Mouse (Mus musculus) layer of hippocampus, postnatal 14 days (tissue): ENCODE data around the gene Cluap1. TPM values are rescaled to one million over a fixed set of nuclear protein-coding genes. Genes with fewer than 3 reads are reported as not detected.

ENCODE experiments used
- DNase-seq, 2 experiments: peaks; one replicate each; pipeline ENCODE4 v3.0.0; 2021 to 2022; ENCODE audit warnings: low spot score in 2 of 2, mixed read lengths in 1 of 2
- long read RNA-seq, 2 experiments: library from polyadenylated mRNA; stranded (forward); transcript quantifications; one replicate each; pipeline ENCODE4 v2.0.0; 2021
- total RNA-seq, 2 experiments: library from RNA; stranded (reverse); gene quantifications; 2 replicates each; pipeline ENCODE4 v1.2.3; 2021

Gene Cluap1
- total RNA-seq = 10 to 100 TPM; 28.7 to 30.5 TPM
- long read RNA-seq, experiment 1, transcript Cluap1-201 (12 exons, 1,779 nt) = major isoform, 7 of 18 reads
- long read RNA-seq, experiment 1, partial matches to known transcripts = 0 of 18 reads
- long read RNA-seq, experiment 1, other reads (novel, unspliced or antisense) = 11 of 18 reads
- long read RNA-seq, experiment 2, transcript Cluap1-201 (12 exons, 1,779 nt) = major isoform, 17 of 35 reads
- long read RNA-seq, experiment 2, partial matches to known transcripts = 4 of 35 reads
- long read RNA-seq, experiment 2, other reads (novel, unspliced or antisense) = 14 of 35 reads

GRCm38 (mm10) chr16:3908537-3909111 lies at the start of gene Cluap1, which contains the start of gene 1700037C18Rik:
Cluap1 (plus strand) TSS chr16:3908801.
1700037C18Rik (minus strand) TSS chr16:3908689.
- DNase-seq = peak; percentile 95 to 96

GRCm38 (mm10) chr16:3859254-3859653 lies 49.3 kb upstream of the Cluap1 start:
- DNase-seq = no peak

GRCm38 (mm10) chr16:3871815-3872214 lies 36.8 kb upstream of the Cluap1 start:
- DNase-seq = no peak

GRCm38 (mm10) chr16:3872216-3873047 lies 36.2 kb upstream of the Cluap1 start, which contains the start of gene Naa60:
Naa60 (plus strand) TSS chr16:3872375.
- peak; percentile 81 to 92 for DNase-seq

GRCm38 (mm10) chr16:3876346-3876745 lies 32.3 kb upstream of the Cluap1 start:
- DNase-seq = no peak

- peak; percentile 93 to 95 for DNase-seq
These were observed 24.2 kb upstream of the Cluap1 start, which contains the start of the genes Zfp597 and Gm20695 for GRCm38 (mm10) chr16:3884201-3885064. Zfp597 (minus strand) TSS chr16:3884561. Gm20695 (plus strand) TSS chr16:3884648.

GRCm38 (mm10) chr16:3885065-3885670 lies 23.4 kb upstream of the Cluap1 start:
- DNase-seq = no peak

- DNase-seq = no peak
These were observed 16.8 kb upstream of the Cluap1 start for GRCm38 (mm10) chr16:3891621-3892295.

- no peak for DNase-seq
These were observed 14.9 kb upstream of the Cluap1 start for GRCm38 (mm10) chr16:3893739-3894138.

- no peak for DNase-seq
These were observed 13.3 kb upstream of the Cluap1 start for GRCm38 (mm10) chr16:3895173-3895792.

- DNase-seq = no peak
These were observed 12.6 kb upstream of the Cluap1 start for GRCm38 (mm10) chr16:3896046-3896445.

GRCm38 (mm10) chr16:3896553-3896952 lies 12.0 kb upstream of the Cluap1 start:
- DNase-seq = no peak

GRCm38 (mm10) chr16:3907471-3907870 lies 1.1 kb upstream of the Cluap1 start:
- no peak for DNase-seq

GRCm38 (mm10) chr16:3909118-3909517 lies 517 bp downstream of the Cluap1 start:
- DNase-seq = no peak

GRCm38 (mm10) chr16:3920756-3921155 lies 12.2 kb downstream of the Cluap1 start:
- no peak for DNase-seq

- DNase-seq = no peak
These were observed 14.9 kb downstream of the Cluap1 start for GRCm38 (mm10) chr16:3923515-3923914.

GRCm38 (mm10) chr16:3923966-3924365 lies 15.4 kb downstream of the Cluap1 start:
- DNase-seq = no peak

- DNase-seq = no peak
These were observed 20.0 kb downstream of the Cluap1 start for GRCm38 (mm10) chr16:3928582-3928981.

GRCm38 (mm10) chr16:3929151-3929550 lies 20.6 kb downstream of the Cluap1 start:
- DNase-seq = peak in 1 of 2 experiments; percentile 16
